Mouse (Mus musculus): ENCODE data around the gene Terb1. TPM values are rescaled to one million over a fixed set of nuclear protein-coding genes. Genes with fewer than 3 reads are reported as not detected.
A peak's percentile ranks its signal among the peaks of the same experiment; 100 is the strongest.

Terb1 gene
- polyA plus RNA-seq, 1 experiment = not detected

DNA sequence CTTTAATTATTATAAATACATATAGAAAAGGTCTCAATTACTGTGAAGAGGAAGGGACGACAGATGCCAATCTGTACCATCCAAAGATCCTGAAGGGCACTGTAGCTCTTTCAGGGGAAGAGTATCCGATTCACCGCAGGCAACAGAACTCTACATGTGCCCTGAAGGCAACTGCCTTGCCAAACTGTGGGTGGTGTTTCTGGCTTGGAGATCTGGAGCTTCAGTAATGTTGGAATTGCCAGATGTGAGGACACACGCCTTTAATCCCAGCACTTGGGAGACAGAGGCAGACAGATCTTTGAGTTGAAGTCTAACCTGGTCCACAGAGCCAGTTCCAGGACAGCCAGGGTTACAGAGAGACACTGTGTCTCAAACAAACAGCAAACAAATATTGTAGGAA is 29.2 kb upstream of the Terb1 start:
- H3K27me3 ChIP-seq (replicated peaks) = peaks cover 65% of the 10 kb centered on the region

GRCm38 (mm10) chr8:104536028-104536427 is 26.3 kb upstream of the Terb1 start:
- Histone ChIP-seq H3K9me3 (no peaks in the 10 kb centered on the region), H3K27me3 (replicated peaks) (peaks cover 36% of the 10 kb centered on the region), H3K4me3 (replicated peaks) (peak overlapping the region; percentile 99), H3K36me3 (replicated peaks; ENCODE audit: low read length) (peaks cover 3% of the 10 kb centered on the region), H3K4me1 (peaks cover 42% of the 10 kb centered on the region)
- TF ChIP-seq FLI1 (IDR thresholded peaks at IDR 0.05; ENCODE audit: low read length) = no peak
- no peak for TF ChIP-seq GATA1 (IDR thresholded peaks at IDR 0.05; ENCODE audit: borderline replicate concordance, low read length)

More for the DNA sequence above, 29.2 kb upstream of the Terb1 start:
- no peaks in the 10 kb centered on the region for H3K36me3 ChIP-seq (replicated peaks; ENCODE audit: low read length)
- H3K4me1 ChIP-seq = peaks cover 47% of the 10 kb centered on the region
- no peak for TF ChIP-seq FLI1 (IDR thresholded peaks at IDR 0.05; ENCODE audit: low read length)
- no peak for TF ChIP-seq GATA1 (IDR thresholded peaks at IDR 0.05; ENCODE audit: borderline replicate concordance, low read length)
- H3K4me3 ChIP-seq (replicated peaks) = no peak overlapping the region
- H3K9me3 ChIP-seq = 0 out of 2 replicates have a peak, but pooled peaks cover 3% of the 10 kb centered on the region

GRCm38 (mm10) chr8:104535378-104535777 is 25.7 kb upstream of the Terb1 start:
- H3K27me3 ChIP-seq (replicated peaks) = peaks cover 29% of the 10 kb centered on the region
- H3K36me3 ChIP-seq (replicated peaks; ENCODE audit: low read length) = peaks cover 7% of the 10 kb centered on the region
- TF ChIP-seq FLI1 (IDR thresholded peaks at IDR 0.05; ENCODE audit: low read length) (no peak), GATA1 (IDR thresholded peaks at IDR 0.05; ENCODE audit: borderline replicate concordance, low read length) (no peak)
- H3K4me3 ChIP-seq (replicated peaks) = peak overlapping the region; percentile 99
- H3K9me3 ChIP-seq = no peaks in the 10 kb centered on the region
- H3K4me1 ChIP-seq = peaks cover 35% of the 10 kb centered on the region

DNA sequence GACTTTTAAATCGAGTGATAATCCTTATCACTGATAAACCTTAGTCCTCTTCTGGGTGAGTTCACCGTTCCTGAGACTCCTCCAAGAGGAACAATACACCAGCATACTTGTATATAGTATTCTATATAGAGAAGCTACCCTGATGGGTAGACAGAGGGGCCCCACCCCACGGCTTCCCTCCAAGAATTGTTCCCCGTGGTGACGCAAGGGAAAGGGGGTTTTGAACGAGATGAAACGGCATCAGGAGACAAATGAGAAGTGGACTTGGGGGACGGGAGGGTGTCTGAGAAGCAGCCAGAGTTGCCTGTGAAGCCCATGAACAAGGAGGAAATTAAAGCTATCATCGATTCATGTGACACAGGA is 25.1 kb upstream of the Terb1 start:
- Histone ChIP-seq H3K36me3 (replicated peaks; ENCODE audit: low read length) (peaks cover 14% of the 10 kb centered on the region), H3K4me3 (replicated peaks) (peak overlapping the region; percentile 99), H3K4me1 (peaks cover 32% of the 10 kb centered on the region), H3K27me3 (replicated peaks) (peaks cover 23% of the 10 kb centered on the region), H3K9me3 (no peaks in the 10 kb centered on the region)
- TF ChIP-seq FLI1 (IDR thresholded peaks at IDR 0.05; ENCODE audit: low read length) (no peak), GATA1 (IDR thresholded peaks at IDR 0.05; ENCODE audit: borderline replicate concordance, low read length) (no peak)

GRCm38 (mm10) chr8:104533971-104534778 is 24.5 kb upstream of the Terb1 start, which contains the start of the genes Nae1 and Car7:
Gene Nae1, minus strand, starts transcription at chr8:104534637.
Gene Car7, plus strand, starts transcription at chr8:104534689.
- peaks cover 32% of the 10 kb centered on the region for H3K4me1 ChIP-seq
- H3K27me3 ChIP-seq (replicated peaks) = peaks cover 17% of the 10 kb centered on the region
- peak within 1 kb of the TSS; percentile 99 for H3K4me3 ChIP-seq (replicated peaks)
- TF ChIP-seq FLI1 (IDR thresholded peaks at IDR 0.05; ENCODE audit: low read length) (no peak), GATA1 (IDR thresholded peaks at IDR 0.05; ENCODE audit: borderline replicate concordance, low read length) (no peak)
- peaks cover 19% of the 10 kb centered on the region for H3K36me3 ChIP-seq (replicated peaks; ENCODE audit: low read length)
- H3K9me3 ChIP-seq = no peaks in the 10 kb centered on the region

GRCm38 (mm10) chr8:104533551-104533950 is 23.8 kb upstream of the Terb1 start:
- Histone ChIP-seq H3K4me1 (peaks cover 32% of the 10 kb centered on the region), H3K4me3 (replicated peaks) (peak overlapping the region; percentile 99), H3K27me3 (replicated peaks) (peaks cover 11% of the 10 kb centered on the region), H3K36me3 (replicated peaks; ENCODE audit: low read length) (peaks cover 21% of the 10 kb centered on the region), H3K9me3 (no peaks in the 10 kb centered on the region)
- TF ChIP-seq FLI1 (IDR thresholded peaks at IDR 0.05; ENCODE audit: low read length) (no peak), GATA1 (IDR thresholded peaks at IDR 0.05; ENCODE audit: borderline replicate concordance, low read length) (no peak)

DNA sequence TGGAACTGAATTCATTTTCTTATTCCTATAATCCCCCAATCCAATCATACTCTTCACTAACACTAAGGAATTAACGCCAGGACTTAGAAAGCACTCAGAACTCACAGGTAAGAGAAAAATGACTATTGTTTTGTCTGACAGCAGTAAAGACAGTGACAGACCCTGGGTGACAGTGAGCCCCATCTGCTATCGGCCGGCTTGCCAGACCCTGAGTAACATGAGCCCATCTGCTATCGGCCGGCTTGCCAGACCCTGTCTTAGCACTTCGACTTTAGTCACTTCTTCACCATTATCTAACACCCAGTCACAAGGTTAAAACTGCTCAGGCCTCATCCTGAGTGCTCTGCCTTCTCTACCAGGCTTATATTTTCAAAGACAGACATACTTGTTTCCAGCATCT is 20.0 kb upstream of the Terb1 start:
- peaks cover 56% of the 10 kb centered on the region for H3K36me3 ChIP-seq (replicated peaks; ENCODE audit: low read length)
- TF ChIP-seq GATA1 (IDR thresholded peaks at IDR 0.05; ENCODE audit: borderline replicate concordance, low read length) = no peak

DNA sequence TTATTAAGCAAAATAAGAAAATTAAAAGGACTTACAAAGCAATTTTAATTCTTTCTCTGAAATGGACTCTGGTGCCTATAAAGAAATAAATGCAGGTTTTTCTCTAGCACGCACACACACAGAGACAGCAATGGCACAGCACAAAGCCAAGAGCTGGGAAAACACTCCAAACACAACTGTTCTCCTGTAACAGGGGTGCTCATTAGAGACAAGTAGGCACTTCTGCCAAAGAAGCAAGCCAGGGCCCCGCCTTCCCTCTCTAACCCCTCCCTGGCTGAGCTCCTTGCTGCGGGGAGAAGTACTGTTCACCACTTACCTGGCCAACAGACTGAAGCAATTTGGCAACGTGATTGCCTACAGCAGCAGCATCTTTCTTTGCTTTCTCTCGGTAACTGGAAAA is 8.2 kb upstream of the Terb1 start:
- no peak overlapping the region for H3K4me3 ChIP-seq (replicated peaks)
- peaks cover 10% of the 10 kb centered on the region; the same call in 1 of the 2 replicates for H3K4me1 ChIP-seq
- no peaks in the 10 kb centered on the region for H3K27me3 ChIP-seq (replicated peaks)
- H3K9me3 ChIP-seq = no peaks in the 10 kb centered on the region
- TF ChIP-seq GATA1 (IDR thresholded peaks at IDR 0.05; ENCODE audit: borderline replicate concordance, low read length) = no peak
- H3K36me3 ChIP-seq (replicated peaks; ENCODE audit: low read length) = peaks cover 76% of the 10 kb centered on the region

More for the DNA sequence above, 20.0 kb upstream of the Terb1 start:
- peaks cover 21% of the 10 kb centered on the region for H3K4me1 ChIP-seq
- H3K27me3 ChIP-seq (replicated peaks) = no peaks in the 10 kb centered on the region
- H3K9me3 ChIP-seq = no peaks in the 10 kb centered on the region
- H3K4me3 ChIP-seq (replicated peaks) = no peak overlapping the region

DNA sequence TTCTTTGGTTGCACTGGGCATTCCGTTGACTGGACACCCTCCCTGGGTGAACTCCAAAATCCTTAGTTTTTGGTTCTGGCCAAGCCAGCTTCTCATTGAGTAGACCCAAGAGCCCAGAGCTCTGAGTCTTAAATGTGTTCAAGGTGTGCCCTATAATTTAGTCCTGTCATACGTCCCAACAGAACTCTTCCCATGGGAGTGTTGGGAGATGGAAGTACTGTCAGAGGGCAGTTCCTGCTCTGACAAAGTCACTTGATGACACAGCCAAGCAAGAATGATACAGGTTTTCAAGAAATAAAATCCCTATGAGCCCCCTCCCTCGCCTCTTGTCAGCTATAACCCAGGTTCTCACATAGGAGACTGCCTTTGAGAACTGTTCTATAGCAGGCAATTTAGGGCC is 424 bp upstream of the Terb1 start:
- H3K9me3 ChIP-seq = 0 out of 2 replicates have a peak, but pooled peaks cover 7% of the 10 kb centered on the region
- H3K4me3 ChIP-seq (replicated peaks) = no peak overlapping the region
- H3K4me1 ChIP-seq = peaks cover 16% of the 10 kb centered on the region
- no peaks in the 10 kb centered on the region for H3K27me3 ChIP-seq (replicated peaks)
- H3K36me3 ChIP-seq (replicated peaks; ENCODE audit: low read length) = peaks cover 54% of the 10 kb centered on the region
- TF ChIP-seq GATA1 (IDR thresholded peaks at IDR 0.05; ENCODE audit: borderline replicate concordance, low read length) (no peak), FLI1 (IDR thresholded peaks at IDR 0.05; ENCODE audit: low read length) (no peak)

DNA sequence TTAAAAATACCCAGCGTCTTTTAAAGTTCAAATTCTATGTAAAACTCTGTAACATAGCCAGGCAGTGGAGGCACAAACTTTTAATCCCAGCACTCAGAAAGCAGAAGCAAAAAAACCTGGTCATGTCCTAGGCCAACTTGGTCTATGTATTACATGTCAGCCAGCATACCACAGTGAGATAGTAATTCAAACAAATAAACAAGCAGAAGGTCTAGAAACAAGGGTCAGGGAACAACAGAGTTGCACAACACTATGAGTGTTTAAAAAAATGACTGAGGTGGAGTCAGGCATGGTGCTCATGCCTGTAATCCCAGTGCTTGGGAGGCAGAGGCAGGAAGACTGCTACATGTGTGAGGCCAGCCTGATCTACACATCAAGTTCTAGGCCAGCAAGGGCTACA is 30.6 kb downstream of the Terb1 start:
- TF ChIP-seq GATA1 (IDR thresholded peaks at IDR 0.05; ENCODE audit: borderline replicate concordance, low read length) (no peak), FLI1 (IDR thresholded peaks at IDR 0.05; ENCODE audit: low read length) (no peak)
- Histone ChIP-seq H3K9me3 (no peaks in the 10 kb centered on the region), H3K36me3 (replicated peaks; ENCODE audit: low read length) (no peaks in the 10 kb centered on the region)

More for the DNA sequence above, 30.6 kb downstream of the Terb1 start:
- H3K4me3 ChIP-seq (replicated peaks) = no peak overlapping the region
- H3K4me1 ChIP-seq = no peaks in the 10 kb centered on the region
- peaks cover 12% of the 10 kb centered on the region for H3K27me3 ChIP-seq (replicated peaks)

Data from megakaryocyte, embryonic 14.5 days (primary cell).